Mouse (Mus musculus) MEL-GATA-1-ER (cell line): ENCODE results near the gene Arsg.

Experiments used
- DNase-seq: peaks from one replicate; pipeline ENCODE4 v3.0.0-alpha.2; 2012; ENCODE audit warnings: low read depth; ENCODE audit errors: extremely low read depth

Gene Arsg

DNA sequence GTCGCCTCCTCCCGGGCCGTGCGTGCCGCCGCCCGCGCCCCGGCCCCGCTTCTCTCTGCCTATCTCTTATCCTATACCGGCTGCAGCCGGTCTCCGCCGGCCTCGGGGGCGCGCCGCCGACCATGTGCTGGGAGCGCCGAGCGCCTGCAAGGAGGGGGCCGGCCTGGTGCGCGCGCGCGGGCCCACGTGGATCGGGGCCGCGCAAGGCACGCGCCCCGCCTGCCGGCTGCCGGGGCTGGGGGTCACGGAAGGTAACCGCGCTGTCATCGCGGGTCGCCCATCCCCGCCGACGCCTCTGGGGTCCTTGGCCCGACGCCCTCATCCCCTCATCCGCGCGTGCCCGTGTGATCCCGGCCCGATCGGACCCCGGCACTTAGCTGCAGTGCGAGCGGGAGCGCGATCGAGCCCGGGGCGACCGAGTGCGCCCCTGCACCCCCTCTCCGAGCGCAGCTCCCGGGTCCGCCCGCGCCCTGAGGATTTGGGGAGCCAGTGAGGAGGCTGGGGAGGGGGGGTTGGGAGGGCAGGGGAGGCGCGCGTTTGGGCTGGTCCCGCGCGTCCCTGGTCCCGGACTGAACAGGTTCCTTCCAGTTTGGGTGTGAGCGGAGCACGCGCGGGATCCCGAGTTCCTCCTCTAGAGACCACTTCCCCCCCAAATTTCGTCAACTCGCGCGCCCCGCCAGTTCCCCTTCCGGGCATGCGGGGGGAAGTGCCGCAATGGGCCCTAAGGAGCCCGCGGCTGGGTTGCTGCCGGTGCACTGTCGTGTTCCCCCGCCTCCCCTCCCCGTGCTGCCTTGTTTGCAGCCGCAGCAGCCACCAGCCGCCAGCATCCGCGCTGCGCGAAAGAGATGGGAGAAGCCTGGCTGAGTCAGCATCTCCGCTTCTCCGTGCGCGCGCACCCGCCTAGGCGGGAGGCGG is at the start of gene Arsg, which contains the start of gene Slc16a6:
Gene Arsg, plus strand, starts transcription at position 204 of the 915 bp plus-strand sequence.
Gene Slc16a6, minus strand, starts transcription at position 428 of the 915 bp plus-strand sequence.
- DNase-seq = peak; percentile 79

DNA sequence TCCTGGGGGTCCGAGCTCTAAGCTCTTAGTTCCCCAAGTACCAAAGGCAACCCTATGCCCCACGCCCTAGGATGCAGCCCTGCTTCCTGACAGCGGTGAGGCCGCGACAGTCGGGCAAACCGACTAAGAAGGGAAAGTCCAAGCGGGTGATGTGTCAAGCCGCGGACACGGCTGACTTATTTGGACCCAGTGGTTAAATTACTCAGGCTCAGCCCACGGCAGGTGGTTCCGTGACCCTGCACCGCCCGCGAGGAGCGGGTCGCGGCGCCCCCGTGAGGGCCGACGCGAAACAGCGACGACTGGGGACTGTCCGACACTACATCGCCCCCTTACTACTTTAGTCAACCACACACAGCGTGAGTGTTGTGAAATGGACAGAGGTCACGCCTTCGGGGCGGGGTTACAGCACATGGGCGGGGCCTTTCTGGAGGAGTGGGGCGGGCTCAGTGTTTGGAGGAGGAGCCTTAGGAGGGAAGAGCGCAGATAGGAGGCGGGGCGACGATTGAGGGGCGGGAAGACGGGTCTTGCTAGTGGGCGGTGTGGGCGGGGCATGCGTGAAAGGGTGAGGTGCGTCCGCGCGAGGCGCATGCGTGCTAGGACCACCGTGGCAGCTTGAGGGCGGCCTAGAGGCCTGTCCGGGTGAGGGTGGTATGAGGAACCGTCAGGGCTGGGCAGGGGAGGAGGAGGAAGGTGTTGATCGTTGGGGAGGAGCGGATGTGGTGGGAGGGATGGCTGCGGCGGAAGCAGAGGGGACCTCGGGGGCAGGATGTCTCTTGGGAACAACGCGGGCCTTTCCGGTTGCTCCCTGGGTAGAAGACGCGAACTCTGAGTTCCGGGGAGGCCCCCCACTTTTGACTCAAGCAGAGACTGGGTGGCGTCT is 47.5 kb upstream of the Arsg start, which contains the start of gene Amz2:
Gene Amz2, plus strand, starts transcription at position 555 of the 880 bp plus-strand sequence.
- peak; percentile 92 for DNase-seq

DNA sequence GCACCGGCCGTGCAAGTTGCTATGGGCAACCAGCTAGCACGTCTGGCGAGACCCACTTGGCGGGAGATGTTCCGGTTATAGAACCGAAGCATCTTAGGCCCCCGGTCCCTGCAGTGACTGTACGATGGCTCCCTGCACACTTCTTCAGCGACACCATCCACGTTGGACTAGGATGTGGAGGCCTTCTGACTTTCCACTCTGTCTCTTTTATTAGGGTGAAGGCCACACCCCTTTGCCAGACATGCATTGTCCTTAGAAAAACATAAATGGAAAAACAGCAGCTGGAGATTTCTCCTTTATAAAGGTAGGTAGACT is 46.9 kb upstream of the Arsg start:
- DNase-seq = no peak

DNA sequence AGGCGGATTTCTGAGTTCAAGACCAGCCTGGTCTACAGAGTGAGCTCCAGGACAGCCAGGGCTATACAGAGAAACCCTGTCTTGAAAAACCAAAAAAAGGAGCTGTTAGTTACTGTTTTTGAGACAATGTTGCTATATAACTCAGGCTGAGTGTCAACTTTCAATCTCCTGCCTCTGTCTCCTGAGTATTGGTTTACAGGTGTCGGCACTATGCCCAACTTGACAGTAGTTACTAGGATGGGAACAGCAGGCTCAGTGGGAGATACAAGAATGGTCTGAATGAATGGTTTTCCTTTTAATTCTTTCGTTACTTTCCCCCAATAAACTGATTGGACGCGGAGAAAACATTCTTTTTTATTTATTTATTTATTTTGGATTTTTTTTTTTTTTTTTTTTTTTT is 45.8 kb upstream of the Arsg start:
- no peak for DNase-seq

DNA sequence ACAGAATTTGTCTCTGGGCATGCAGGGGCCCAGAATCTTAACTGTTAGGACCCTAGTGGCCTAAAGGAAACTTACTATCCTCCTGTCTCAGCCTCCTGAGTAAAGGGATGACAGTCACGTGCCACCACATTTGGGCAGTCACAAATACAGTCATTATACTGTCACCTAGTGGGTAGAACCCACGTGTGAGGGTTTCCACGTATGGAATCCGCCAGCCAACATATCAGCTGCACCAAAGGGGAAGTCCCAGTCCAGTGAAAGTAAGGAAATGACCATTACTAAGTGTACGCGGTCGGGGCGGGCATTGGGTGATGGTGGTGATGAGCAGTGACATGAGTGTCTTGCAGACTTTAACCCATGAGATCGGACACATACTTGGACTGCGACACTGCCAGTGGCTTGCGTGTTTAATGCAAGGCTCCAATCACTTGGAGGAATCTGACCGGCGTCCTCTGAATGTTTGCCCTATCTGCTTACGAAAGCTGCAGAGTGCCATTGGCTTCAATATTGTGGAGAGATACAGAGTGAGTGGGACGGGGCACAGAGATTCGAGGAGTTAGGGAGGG is 38.9 kb upstream of the Arsg start:
- DNase-seq = no peak

DNA sequence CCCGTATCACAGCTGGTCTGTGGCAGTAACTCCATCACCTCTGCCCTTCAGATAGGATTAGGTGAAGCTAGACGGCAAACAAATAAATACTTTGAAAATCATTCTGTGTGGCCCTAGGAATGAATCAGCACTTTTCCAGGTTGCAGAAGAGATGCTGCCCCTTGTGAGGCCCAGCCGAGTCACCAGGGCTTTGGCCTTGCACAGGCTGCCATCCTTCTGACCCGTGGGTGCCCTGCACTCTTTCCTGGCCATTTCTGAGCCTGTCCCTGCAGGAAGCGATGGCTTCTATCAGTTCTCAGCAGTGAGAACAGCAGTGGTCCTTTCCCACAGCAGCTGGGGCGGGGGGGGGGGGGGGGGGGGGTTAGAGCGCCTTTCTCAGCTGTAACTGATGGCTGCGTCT is 36.3 kb upstream of the Arsg start:
- no peak for DNase-seq

DNA sequence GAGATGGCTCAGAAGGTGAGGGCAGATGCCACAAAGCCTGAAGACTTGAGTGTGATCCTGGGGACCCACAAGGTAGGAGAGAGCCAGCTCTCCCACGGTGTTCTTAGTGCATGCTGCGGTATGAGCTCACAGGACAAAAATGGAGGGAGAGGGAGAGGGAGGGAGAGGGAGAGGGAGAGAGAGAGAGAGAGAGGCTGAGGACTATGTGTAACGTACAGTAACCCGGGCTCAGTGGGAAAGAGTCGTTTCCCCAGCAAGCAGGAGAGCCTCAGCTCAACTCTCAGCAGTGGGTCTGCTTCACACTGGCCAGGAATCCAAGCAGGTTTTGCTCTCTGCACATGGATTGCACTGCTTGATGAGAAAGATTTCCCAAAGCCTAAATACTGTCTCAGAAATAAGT is 34.0 kb upstream of the Arsg start:
- DNase-seq = no peak

DNA sequence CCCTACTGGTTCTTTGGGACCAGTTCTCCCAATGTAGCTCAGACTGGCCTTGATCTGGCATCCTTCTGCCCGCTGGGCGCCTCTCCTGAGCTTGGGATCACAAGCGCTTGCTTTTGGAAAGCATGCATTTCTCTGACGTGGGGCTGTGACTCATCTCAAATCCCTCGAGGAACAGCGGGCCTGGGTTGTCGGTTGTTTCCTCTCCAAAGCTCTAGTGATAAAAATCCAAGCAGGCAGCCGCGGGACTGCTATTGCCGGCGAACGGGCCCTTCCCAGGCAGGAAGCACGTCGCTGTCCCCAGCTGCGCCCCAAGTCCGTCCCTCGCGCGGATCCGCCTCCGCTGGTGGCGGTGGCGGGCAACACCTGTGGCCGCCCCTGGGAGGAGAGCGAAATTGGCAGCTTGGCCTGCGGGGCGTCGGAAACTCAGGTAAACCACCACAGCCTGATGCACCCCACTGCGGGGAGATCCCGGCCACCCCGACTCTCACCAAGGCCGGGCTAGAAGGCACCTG is 33.3 kb upstream of the Arsg start:
- peak; percentile 66 for DNase-seq

DNA sequence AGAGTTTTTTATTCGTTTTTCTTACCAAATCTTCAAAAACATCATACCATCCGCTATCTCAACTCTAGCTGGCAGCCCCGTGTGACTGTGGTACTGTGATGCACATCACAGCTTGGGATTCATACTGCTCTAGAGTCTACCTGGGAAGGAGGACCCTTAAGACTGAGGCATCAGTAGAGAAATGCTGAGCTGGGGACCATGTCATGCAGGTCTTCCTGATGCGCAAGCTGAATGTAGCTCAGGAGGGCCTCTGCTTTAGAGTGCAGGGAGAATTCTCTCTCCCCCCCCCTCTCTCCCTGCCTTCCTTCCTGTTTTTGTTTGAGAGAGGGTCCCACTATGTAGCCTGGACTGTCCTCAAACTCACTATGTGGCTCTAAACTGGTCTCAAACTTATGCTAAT is 32.5 kb upstream of the Arsg start:
- no peak for DNase-seq

DNA sequence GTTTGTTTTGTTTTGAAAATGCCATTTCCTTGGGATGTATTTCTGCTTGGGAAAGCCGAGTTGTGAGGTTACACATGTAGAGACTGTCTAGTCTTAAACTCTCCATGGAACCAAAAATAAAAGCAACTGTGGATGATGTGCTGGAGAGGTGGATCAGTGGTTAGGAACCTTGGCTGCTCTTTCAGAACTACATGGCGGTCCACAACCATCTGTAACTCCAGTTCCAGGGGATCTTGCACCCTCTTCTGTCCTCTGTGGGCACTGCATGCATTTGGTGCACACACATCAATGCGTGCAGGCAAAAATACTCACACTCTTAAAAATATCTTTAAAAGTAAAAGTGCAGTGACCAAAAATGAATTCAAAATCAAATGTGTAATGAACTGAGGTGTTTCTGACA is 32.1 kb upstream of the Arsg start:
- peak; percentile 53 for DNase-seq

DNA sequence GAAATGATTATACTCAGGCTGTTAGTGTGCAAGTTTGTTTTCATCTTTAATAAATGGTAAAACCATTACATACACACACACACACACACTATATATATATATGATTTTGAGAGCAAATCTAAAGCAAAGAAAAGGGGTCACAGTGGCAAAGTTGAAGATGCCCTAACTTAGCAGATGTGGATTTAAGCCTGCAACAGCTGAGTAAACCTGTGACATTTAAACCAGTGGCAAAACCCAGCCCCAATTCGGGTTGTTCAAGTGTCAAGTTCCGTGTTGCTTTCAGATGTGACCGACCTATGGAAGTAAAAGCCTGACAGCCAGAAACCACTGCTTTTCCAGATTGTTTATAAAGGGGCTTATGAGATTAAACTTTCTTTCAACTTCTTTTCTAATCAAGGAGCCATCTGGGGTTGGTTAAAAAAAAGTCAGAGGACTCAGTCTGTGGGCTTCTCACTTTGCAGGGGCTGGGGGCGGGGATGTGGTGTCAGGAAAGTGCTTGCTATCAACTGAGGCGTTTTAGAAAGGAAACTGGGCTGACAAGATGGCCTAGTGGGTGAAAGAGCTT is 30.9 kb upstream of the Arsg start:
- no peak for DNase-seq

DNA sequence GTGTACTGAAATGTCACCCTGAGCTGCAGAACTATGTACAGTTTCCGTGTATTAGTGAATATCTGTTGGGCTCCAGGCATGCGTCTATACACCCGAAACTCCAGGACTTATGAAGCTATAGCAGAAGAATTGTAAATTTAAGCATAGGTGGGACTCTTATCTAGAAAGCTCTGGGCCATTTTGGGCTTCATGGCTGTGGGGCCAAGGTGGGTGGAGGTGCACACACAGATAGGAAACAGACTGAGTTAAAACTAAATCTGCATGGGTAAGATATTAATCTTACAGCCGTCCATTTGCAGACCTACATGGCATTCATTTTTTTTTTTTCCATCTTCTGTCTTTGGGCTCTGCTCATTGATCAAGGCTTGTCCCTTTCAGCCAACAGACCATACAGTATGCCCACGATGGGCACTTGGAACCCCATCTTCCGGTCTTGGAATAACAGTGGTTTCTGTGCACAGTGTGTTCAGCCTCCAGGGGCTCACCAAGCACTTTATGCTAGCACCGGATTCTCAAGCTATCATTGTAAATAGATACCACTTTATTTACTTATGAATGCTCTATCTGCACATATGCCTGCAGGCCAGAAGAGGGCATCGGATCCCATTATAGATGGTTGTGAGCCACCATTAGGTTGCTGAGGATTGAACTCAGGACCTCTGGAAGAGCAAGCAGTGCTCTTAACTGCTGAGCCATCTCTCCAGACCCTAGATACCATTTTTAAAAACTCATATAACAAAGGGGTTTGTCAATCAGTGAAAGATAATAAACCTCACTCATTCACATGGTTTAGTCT is 29.5 kb upstream of the Arsg start:
- DNase-seq = no peak

DNA sequence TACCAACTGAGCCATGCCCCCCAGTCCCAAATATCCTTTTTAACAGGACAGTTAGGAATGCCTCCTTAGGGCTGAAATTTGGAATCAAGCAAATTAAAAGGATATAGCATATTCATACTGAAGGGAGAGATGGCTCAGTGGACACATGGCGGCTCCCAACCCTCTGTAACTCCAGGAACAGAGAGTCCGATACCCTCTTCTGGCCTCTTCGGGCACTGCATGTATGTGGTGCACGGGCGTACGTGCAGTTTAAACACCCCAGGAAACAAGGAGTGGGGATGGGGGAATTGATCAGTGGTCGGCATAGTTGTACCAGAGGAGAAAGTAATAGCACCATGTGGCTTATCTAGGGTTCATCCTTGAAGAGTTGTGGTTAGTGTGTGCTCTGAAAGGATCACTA is 28.6 kb upstream of the Arsg start:
- no peak for DNase-seq

DNA sequence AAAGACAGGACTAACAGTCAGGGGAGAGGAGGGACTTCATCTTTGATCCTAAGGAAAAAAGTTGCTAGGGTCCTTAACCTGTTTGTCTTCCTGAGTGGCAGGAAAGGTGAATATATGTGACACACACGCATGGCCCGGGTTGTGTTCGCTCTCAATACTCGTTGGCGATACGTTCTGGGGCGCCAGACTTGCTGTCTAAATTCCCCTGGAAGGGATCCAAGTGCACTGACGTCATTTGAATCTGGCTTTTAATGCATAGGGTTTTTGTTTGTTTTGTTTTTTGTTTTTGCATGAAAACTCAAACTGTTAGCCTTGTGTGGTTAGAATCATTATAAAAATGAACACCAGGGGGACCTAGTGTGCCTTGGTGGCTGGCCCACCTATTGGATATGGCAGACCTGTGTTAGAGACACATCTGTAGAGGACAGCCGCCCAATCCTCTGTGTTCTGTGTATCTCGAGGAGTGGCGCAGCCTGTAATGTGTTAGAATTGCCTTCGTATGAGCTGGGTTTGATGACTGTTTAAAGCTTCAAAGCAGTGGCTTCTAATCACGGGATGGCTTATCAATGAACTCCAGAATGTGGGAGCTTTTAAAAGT is 27.6 kb upstream of the Arsg start:
- DNase-seq = no peak

DNA sequence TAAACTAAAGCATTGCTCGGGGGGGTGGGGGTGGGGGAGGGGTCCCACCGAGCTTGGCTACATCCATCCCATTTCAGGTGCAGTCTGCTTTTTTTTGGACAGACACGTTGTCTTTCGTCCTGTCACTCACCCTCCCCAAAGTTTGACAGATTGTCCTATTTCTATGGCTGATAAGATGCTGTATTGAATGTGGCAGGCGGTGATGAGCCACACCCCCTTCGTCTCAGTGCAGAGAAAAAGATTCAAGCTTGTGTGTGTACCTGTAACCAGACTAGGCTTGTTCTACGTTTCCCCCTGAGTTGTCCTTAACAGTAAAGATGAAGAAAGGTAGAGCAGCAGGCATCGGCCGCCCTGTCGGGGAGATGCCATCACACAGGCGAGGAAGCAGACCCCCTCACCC is 22.0 kb upstream of the Arsg start:
- no peak for DNase-seq

DNA sequence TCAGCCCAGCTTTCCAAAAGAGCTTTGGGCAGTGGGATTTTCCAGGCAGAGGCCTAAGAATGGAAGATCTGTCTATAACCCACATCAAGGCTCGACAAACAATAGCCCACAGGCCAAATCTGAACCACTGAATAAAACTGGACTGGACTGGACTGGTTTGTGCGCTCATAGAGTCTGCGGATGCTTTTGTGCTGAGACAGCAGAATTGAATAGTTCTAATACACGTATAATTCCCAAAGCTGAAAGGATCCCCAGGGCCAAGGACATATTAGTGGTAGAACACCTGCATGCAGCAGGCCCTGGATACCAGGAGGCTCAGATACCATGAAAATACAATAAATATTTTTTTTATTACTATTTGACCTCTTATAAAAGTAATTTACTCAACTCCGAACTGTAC is 16.9 kb upstream of the Arsg start:
- DNase-seq = no peak

DNA sequence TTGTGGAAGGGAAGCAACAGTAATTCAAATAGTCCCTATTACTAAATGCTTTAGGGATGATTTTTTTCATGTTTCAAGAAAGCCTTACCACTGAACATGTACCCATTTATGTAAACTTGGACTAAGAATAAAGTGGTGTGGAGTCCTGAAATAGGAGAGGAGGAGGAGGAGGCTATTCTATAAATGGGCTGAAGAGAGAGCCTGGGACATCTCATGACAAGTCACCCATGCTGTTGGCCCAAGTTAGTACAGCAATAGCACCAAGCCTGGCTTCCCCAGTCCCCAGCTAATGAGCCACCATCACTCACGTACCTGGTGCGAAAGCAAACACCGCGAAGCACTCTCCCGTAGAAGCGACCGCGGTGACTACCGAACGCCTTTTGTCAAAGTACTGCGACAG is 15.0 kb upstream of the Arsg start:
- no peak for DNase-seq

DNA sequence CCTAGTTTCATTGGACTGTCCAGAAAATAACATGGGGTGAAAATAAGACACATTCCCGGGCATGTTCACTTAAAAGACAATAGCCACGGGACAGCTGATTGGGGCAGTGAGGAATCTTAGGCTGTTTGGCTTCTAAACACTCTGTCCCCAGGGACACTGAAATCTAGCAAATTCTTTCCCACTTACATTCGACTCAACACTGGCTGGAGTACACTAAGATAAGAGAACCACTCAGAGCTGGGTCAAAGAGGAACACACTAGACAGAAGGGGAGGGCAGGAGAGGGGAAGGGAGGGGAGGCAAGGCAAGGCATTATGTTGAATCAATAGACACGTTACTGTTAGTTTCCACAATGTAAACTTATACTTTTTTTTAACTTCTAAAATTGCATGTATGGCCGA is 12.6 kb upstream of the Arsg start:
- DNase-seq = no peak

DNA sequence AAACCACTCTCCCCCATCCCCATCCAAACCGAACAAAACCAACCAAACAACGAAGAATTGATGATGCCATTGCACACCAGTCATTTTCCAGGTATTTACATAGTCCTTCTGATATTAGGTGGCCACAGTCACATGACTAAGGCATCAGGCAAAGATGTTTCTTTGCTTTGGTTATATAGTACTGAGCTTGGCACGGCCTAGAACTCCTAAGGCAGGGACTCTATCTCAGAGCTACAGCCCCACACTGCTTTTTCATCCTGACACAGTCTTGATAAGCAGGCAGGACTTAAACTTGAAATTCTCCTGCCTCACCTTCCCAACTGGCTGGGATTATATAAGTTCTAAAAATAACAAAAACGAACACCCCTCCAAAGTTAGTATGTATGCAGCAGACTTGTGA is 8.1 kb upstream of the Arsg start:
- peak; percentile 16 for DNase-seq

DNA sequence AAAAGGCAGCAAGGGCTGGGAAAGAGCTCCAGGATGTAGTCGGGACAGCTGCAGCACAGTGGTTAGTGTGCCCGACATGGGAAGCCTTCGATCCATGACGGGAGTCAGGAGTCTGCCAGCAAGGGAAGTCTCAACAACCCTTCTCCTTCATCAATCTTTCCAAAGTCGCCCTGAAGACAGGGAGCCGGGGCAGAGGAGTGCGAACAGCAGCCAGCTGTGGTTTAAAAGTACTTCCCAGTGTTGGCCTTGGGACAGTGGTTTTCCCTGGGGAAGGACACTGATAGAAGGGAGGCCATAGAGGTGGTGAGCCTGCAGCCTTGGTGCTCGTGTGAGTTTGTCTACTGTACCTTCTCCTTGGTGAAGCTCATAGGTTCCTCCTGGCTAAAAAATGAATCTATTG is 6.2 kb upstream of the Arsg start:
- no peak for DNase-seq
